Mouse (Mus musculus): ENCODE data around the gene Yod1.

- TF ChIP-seq CTCF (conservative IDR thresholded peaks at IDR 0.05; ENCODE audit: low read length) (no peak), POU5F1 (IDR thresholded peaks at IDR 0.05; ENCODE audit: borderline replicate concordance, low read length) (no peak), NANOG (IDR thresholded peaks at IDR 0.05; ENCODE audit: borderline replicate concordance, low read length) (no peak)
These were observed 14.7 kb downstream of the Yod1 start, which contains the start of gene AA986860 for GRCm38 (mm10) chr1:130731741-130732337.
